Mouse (Mus musculus) erythroblast, adult 5-6 weeks (primary cell): ENCODE data around the gene Agpat1. TPM values are rescaled to one million over a fixed set of nuclear protein-coding genes. Genes with fewer than 3 reads are reported as not detected.
A peak's percentile ranks its signal among the peaks of the same experiment; 100 is the strongest.

Experiments used
- ATAC-seq: replicated peaks from 2 replicates; pipeline ENCODE4 v1.8.0; 2016; ENCODE audit warnings: moderate number of reproducible peaks, mild to moderate bottlenecking, moderate TSS enrichment, inconsistent platforms; ENCODE audit not compliant: poor library complexity, low FRiP score, severe bottlenecking
- total RNA-seq, 2 experiments: library from RNA; stranded (forward) in 1 of 2; stranded (reverse) in 1 of 2; fragments of 150-400 nt in 1 of 2; fragments of 200-764, 138-1000 nt in 1 of 2; gene quantifications; 2 replicates each; pipeline versions ENCODE4 v1.2.3 to v1.2.4; 2015 to 2017; ENCODE audit warnings: low replicate concordance in 2 of 2

The Agpat1 gene
- total RNA-seq, 2 experiments from 2014 or later, result 9.6 to 12.4 TPM

DNA sequence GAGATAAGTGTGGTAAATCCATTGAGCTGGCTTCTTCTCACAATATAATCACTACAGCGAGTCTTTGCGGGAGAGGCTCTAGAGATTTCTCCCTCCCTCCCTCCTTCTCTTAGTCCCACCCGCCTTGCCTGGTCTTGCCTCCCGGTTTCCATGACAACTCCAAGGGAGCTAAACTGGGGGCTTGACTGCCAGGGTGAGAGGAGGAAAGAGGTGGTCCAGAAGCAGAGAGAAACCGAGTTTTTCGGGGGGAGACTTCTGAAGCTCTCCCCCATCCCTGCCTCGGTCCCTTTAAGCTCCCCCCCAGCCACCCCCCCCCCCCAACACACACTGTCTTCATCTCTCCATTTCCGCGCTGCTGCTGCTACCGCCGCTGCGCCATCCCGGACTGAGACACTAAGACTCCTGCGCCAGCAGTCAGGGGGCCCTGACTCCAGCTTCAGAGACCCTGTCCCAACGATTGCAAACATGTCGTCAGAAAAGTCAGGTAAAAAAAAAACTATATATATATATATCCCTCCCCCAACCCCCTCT lies 25.2 kb downstream of the Agpat1 start, which contains the start of gene Prrt1:
TSS of gene Prrt1 (plus strand) at position 313 of the 531 bp plus-strand sequence.
- no peak for ATAC-seq

DNA sequence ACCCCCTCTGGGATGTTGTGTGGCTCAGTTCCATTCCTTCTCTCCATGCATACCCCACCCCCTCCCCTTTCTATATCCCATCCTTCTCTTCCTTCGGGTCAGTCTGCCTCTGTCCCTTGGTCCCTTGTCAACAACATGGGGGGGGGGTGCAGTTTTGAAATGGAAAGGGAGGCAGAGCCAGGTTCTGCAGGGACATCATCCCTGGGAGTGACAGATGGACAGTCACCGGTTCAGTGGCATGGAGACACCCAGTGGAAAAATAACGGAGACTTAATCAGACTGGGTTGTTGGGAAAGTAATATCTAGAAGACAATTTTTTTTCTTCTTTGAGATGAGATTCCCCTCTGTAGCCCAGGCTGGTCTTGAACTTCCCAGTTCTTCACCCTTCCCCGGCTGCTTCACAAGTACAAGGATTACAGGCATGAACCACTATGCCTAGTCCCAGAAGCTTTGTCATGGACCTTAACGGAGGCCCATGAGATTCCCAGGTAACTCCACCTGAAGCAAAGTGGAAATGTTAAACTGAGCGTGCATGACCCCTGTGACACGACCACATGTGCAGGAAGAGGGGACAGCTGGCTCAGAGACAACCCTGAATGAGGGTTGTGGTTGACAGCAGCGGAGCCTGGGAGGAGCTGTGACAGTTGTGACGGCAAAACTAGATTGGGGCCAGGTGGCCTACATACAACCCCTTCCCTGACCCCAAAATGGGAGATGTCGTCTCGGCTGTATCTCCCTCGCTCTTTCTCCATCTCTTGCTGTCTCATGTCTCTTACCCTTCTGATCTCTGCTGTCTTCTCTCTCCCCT lies 25.9 kb downstream of the Agpat1 start:
- no peak for ATAC-seq

DNA sequence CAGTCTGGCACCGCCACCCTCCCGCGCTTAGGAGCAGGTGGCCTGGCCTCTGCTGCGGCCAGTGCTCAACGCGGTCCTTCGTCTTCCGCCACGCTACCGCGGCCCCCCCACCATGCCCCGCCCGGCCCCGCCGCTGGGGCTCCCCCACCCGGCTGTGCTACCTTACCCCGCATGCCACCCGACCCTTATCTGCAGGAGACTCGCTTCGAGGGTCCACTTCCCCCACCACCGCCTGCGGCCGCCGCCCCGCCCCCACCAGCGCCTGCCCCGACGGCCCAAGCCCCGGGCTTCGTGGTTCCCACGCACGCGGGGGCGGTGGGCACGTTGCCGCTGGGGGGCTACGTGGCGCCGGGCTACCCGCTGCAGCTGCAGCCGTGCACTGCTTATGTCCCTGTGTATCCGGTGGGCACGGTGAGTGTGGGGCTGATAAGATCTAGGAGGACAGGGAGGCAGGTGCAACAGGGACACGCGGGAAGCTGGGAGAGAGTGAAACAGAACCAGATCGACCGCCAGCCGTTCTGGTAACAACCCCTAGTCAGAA lies 26.8 kb downstream of the Agpat1 start:
- no peak for ATAC-seq

DNA sequence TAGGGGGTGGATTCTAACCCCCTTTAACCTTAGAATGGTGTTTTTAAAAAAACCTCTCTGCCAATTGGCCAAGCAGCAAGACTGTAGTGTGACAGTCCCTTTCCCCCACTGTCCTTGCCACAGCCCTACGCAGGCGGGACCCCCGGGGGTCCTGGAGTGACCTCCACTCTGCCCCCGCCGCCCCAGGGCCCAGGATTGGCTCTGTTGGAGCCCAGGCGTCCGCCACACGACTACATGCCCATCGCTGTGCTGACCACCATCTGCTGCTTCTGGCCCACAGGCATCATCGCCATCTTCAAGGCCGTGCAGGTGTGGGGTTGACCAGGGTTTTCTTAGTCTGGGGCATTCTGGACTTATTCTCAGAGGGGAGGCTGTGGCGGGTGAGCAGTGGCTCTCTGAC lies 27.6 kb downstream of the Agpat1 start:
- ATAC-seq, result no peak

DNA sequence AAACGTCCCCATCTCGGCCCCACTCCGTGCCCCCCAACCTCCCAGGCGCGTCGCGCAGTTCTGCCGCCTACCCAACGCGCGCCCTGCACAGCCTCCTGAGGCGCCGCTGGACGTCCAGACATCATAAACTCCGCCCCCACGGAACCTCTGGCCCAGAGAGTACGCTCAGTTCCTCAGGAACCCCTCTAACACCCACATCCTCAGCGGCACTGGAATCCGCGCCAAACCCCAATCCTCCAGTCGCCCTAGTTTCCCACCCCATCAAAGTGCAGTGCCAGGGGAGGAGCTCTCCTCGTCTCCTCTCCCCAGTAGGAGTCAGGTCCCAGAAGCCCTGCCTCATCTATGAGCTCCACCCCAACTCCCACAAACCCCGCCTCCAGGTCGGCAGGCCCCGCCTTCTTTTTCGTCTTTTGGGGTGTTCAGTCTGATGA lies 28.2 kb downstream of the Agpat1 start:
- ATAC-seq, result peak; percentile 51

DNA sequence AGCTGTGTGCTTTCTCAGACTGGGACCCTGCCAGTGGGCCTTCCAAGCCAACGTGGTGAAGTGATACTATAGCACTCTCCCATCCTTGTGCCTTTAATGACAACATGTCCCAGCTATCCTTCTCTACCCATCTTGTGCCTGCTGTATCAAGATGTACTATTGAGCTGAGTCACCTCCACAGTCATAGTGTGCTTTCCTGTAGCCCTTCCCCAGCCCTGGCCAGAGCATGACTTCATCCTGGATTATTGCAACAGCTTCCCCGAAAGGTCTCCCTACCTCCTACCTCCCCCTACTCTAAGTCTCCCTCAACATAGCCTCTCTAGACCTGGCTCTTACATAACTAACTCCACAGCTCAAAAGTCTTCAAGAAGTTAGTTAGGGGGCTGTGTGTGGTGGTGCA lies 31.6 kb downstream of the Agpat1 start:
- ATAC-seq, result no peak

DNA sequence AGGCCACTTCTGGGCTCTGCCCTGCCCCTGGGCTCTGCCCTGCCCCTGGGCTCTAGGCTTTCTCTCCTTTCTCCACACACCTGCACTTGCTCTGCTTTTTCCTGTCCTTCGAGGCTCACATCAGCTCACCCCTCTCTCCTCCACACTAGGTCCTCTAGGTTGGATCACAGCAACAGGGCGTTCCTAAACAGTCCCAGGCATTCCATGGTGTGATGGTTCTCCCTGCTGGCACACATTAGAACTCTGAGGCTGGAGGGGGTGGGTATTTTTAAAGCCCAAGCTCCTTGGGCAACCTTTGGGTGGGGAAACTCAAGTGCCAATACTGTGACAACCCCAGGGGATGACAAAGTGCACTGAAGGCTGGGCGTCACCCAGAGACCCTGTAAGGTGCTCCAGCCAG lies 33.4 kb downstream of the Agpat1 start:
- ATAC-seq, result no peak

DNA sequence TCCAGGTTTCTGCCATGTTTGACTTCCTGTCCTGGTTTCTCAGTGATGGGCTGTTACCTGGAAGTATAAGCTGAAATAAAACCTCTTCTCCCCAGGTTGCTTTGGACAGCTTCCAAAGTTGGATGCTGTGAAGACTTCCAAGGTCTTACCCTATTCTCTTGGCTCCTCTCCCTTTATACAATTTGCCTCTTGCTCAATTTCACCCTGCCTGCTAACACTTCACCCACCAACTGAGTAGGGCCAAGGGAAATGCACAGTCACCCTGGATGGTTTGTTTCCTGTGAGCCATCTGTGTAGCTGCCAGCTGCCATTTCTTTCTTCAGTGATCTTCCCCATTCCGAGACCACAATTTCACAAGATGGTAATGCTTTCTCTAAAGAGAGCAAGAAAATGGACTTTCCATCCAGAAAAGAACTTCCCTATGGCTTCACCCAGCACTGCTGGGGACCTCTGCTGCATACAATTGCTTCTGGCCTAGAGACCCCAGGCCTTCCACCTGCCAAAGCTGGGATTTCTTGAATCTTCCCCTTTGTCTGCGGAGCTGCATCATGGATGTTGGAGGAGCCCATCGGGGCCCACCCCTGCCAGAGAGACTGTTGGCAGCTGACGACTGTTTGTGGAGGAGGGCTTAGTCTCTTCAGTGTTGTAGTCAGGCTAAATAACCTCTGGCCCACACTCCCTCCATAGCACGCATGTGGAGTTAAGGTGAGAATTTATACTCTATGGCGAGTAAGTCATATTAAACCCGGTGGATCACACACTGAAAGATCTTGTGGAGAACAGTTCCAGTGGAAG lies 35.6 kb downstream of the Agpat1 start:
- no peak for ATAC-seq

DNA sequence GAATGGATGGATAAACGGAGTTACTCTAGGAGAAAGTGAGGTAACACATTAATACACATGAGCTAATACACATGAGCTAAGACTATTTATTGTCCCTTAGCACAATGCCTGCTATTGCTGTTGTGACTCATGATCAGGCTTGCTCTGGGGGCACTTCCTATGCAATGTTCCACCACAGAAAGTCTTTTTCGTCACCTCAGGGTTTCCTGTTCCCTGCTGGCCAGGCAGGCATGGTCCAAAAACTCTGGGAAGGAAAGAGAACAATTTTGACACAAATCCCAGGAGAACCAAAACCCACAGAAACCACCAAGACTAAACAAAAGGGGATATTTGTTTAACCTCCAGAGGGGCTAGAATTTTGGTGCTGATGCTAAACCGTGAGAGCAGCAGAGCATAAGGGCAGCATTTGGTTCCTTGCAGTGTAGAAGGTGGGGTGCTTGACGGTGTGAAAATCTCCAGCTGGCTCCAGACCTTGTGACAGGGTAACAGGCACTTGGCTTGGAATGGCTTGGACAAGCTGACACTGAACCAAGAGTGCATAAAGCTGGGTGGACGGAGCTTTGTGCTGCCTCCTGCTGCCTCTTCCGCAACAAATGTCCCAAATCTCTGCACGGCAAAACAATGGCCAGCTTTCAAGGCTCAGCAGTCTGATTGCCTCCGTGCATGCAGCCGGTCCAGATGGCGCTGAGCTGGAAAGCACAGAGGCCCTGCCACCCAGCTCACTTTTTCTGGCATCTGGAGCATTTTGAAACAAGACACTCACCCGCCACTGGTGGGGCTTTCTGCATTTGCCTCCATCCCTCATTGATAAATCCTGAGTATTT lies 36.9 kb downstream of the Agpat1 start:
- no peak for ATAC-seq

DNA sequence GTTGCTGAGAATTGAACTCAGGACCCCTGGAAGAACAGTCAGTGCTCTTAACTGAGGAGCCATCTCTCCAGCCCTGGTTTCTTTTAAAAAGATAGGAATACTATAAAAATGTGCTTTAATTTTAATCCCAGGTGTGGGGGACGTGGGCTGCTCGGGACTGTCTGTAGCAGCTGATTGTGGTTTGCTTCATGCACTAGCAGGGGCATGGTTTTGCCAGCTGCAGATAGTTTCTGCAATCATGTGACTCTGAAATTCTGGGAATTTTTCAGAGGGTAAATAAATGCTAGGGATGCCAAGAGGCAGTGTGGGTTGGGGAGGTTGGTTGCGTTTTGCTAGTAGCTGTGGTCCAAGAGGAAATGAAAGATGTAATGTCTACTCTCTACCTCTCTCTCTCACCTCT lies 37.9 kb downstream of the Agpat1 start:
- ATAC-seq, result no peak

DNA sequence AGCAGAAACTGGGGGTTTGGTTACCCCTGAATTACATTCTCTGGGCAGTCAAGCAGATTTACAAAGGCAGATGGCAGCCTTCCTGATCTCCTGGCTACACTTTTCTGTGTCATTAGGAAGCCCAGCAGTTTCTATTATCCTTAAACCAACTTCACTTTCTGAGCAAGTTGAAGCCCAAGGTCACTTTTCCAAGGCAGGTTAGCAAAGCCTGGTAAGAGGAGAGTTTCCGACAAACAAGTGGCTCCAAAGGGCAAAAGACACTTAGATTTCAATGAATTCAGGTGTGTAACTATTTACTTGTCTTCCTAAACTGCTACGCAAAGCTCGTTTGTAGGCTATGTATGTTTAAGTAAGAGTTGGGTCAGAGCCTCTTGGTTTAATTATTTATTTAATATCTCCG lies 39.3 kb downstream of the Agpat1 start:
- no peak for ATAC-seq

DNA sequence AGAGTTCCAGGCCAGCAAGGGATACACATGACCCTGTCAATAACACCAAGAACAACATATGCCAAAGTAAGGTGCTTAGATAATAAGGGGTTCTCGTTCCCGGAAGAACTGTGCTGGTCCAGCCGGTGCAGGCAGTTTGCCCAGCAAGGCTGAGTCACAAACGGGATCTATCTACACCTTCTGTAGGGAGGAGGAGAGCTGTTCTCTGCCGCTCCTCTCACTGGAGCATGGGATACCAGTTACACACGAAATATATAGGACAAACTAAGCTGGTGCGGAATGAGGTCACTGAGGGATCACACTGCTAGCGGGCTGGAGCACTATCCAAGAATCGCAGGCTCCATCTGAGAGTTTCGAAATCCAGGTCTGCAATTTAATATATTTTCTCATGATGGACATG lies 39.9 kb downstream of the Agpat1 start:
- ATAC-seq, result no peak

DNA sequence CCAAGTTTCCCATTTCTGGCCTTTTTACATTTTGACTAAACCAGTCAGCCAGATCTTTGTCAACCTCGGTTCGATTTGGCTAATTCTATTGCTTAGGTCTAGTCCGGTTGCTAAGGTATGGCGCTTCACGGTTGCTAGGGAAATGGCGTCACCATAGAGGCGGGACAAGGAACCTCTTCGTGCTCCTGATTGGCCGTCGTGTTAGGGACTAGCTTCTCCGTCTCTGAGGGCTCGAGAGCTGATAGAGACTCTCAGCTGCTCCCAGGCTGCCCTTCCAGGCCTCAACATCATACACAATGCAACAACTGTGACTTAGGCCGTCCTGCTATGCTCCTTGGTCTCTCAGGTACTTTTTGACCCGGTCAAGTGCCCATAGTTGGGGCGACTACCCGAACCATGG lies 40.5 kb downstream of the Agpat1 start, which contains the start of gene Fkbpl:
TSS of gene Fkbpl (plus strand) at position 157 of the 400 bp plus-strand sequence.
- peak; percentile 74 for ATAC-seq

DNA sequence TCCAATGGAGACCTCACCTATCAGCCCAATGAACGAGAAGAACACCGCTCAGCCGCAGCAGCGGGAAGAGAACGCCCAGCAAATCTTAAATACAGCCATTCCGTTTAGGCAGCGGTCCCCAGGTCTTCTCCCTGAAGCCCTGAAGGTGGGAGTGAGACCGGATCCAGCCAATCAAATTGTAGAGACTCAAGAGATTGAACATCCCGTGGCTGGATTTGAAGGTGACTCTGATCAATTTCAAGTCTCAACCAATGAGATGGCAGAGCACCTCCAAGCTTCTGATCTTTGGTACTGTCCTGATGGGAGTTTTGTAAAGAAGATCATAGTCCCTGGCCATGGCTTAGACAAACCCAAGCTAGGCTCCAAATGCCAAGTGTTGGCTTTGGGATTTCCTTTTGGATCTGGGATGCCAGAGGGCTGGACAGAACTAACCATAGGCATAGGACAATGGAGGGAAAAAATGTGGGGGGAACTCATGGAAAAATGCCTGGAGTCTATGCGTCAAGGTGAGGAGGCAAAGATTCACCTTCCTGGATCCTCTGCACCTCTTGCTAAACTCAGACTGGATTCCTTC lies 41.3 kb downstream of the Agpat1 start:
- ATAC-seq, result no peak

DNA sequence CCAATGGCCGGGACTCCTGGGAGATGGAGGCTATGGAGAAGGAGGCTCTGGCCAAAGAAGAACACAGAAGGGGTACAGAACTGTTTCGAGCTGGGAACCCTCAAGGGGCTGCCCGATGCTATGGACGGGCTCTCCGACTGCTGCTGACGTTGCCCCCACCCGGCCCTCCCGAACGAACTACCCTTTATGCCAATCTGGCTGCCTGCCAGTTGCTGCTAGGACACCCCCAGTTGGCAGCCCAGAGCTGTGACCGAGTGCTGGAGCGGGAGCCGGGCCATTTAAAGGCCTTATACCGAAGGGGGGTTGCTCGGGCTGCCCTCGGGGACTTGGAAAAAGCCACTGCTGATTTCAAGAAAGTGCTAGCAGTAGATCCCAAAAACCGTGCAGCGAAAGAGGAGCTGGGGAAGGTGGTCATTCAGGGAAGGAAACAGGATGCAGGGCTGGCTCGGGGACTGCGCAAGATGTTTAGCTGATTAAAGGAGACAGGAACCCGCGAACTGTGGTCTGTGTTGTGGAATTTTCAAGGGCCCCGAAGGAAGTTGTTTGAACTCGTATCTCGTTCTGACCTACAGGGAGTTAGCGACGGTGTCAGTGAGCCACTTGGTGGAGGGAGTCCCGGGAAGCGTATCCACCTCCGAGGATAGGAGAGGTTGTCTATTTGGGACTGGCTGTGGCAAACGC lies 41.9 kb downstream of the Agpat1 start:
- ATAC-seq, result no peak

DNA sequence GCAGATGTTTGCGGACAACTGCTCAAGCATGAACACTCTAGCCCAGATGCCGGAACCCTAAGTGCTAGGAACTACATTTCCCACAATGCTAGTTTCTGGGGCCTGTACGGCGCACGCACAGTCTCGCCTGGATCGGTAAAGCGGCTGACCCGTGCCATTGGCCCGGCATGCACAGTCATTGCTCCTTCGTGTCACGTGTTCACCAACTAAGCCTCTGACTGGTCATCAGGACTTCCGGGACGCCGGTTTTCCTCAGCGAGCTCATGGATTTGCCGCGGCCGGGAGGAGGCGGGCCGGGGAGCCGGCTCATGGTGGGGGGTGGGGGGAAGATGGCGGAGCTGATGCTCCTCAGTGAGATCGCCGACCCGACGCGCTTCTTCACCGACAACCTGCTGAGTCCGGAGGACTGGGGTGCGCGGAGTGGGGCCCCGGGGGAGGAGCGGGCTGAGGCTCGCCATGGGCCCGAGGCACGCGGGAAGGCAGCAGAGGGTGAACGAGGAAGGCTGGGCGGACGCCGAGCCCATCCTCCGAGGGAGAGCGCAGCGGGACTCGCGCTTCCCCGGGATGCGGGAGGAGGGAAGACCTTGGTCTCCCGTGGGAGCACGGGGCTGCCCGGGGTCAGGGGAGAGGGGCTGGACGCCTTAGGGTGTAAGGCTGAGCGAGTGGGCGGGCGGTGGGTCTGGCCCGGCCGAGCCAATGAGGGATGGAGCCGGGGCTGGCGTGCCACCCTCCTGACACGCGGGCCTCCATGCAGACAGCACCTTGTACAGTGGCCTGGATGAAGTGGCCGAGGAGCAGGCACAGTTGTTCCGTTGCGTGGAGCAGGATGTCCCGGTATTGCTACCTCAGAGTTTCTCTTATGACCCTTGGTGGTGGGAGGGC lies 43.1 kb downstream of the Agpat1 start, which contains the start of gene Atf6b:
TSS of gene Atf6b (plus strand) at position 241 of the 882 bp plus-strand sequence.
- ATAC-seq, result peak; percentile 93

DNA sequence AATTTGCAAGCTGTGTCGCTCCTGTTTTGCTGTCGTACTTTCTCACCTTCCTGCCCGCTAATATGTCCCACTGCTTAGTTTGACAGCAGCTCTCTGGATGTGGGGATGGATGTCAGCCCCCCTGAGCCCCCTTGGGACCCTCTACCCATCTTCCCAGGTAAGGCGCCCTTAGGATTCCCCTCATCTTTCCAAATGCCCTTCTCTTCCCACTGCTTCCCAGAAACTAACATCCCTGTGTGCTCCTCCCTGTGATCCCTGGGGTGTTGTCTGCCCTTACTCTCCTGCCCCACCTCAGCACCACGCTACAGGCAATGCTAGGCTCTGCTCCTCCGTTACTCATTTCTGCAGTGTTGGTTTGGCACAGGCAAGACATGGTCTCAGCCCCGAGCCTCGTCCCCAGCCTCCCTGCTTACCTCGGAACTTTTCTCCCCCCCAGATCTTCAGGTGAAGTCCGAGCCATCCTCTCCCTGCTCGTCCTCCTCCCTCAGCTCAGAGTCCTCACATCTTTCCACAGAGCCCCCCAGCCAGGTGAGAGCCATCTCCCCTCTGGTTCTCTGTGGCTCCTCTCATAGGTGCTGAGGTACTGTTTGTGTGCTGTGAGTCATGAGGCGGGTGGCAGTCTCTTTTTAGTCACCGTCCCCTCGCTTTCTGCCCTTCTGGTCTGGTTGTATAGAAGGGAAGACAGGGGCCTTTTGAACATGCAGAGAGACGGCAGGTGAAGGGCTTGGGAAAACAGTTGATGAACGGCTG lies 44.3 kb downstream of the Agpat1 start:
- ATAC-seq, result no peak
